ENCODE assay signal across 35 mouse cellular contexts in the genomic region with DNA sequence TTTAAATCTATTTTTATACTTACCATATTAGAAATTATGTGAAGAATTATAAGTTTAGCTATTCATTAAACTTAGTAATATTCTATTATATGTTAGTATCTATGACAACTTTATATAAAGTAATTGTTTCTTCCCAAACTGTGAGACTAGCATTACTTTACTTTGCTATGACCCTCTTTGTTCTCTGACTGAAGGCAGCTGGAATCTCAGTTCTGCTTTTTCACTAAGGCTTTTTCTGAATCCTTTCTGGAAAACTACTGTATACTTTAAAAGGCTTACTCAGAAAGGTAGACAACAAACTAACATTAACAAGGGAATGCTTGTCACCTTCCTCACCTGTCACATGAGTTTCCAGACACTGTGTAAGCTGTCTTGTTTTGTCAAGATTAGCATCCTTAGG.
"Had no signal": no experiment of that assay in that cellular context is flagged by ENCODE, and none has a peak within 500 bp of the region (broad histone marks: within the 10 kb centered on the region; RNA-seq: fewer than 3 reads in every experiment).

No protein-coding gene starts in this region.

- H3K4me2 ChIP-seq: heart, embryonic 11.5 days; heart, embryonic 12.5 days; heart, embryonic 13.5 days; heart, embryonic 15.5 days; hindbrain, embryonic 12.5 days; hindbrain, embryonic 13.5 days; hindbrain, embryonic 14.5 days; hindbrain, embryonic 15.5 days; intestine, embryonic 15.5 days; kidney, embryonic 15.5 days had no signal

- DNase-seq: heart, postnatal 10 days; heart, postnatal 14 days; heart, postnatal 36 days; heart, postnatal 4 days; kidney, adult 11 months; kidney, adult 18-20 months; kidney, adult 2 months; kidney, adult 8-10 months; kidney, adult 9 months; kidney, postnatal 10 days; kidney, postnatal 14 days; kidney, postnatal 25 days; kidney, postnatal 36 days; kidney, postnatal 4 days; layer of hippocampus, adult 9-11 months; layer of hippocampus, postnatal 36 days had no signal

- H3K4me3 ChIP-seq: heart, embryonic 10.5 days; heart, embryonic 12.5 days; heart, embryonic 13.5 days; heart, embryonic 15.5 days; hindbrain, embryonic 10.5 days; hindbrain, embryonic 12.5 days; hindbrain, embryonic 13.5 days; hindbrain, embryonic 15.5 days; intestine, embryonic 15.5 days; kidney, embryonic 15.5 days; layer of hippocampus, adult 2 months had no signal

- H3K27me3 ChIP-seq: heart, embryonic 12.5 days; heart, embryonic 13.5 days; heart, embryonic 15.5 days; hindbrain, embryonic 12.5 days; hindbrain, embryonic 13.5 days; hindbrain, embryonic 15.5 days; intestine, embryonic 15.5 days; kidney, embryonic 15.5 days had no signal

- H3K4me1 ChIP-seq: heart, embryonic 10.5 days; heart, embryonic 12.5 days; heart, embryonic 13.5 days; heart, embryonic 15.5 days; hindbrain, embryonic 10.5 days; hindbrain, embryonic 12.5 days; hindbrain, embryonic 13.5 days; hindbrain, embryonic 15.5 days; intestine, embryonic 15.5 days; kidney, embryonic 15.5 days had no signal

- H3K9ac ChIP-seq: heart, embryonic 12.5 days; heart, embryonic 13.5 days; heart, embryonic 15.5 days; hindbrain, embryonic 12.5 days; hindbrain, embryonic 13.5 days; hindbrain, embryonic 14.5 days; hindbrain, embryonic 15.5 days; intestine, embryonic 15.5 days; kidney, embryonic 15.5 days had no signal

- H3K9me3 ChIP-seq: heart, embryonic 10.5 days; heart, embryonic 12.5 days; heart, embryonic 13.5 days; heart, embryonic 15.5 days; hindbrain, embryonic 10.5 days; hindbrain, embryonic 12.5 days; hindbrain, embryonic 13.5 days; hindbrain, embryonic 15.5 days; intestine, embryonic 15.5 days; kidney, embryonic 15.5 days had no signal

- ATAC-seq: hindbrain, embryonic 16.5 days; hindbrain, postnatal 0 days; inflammation-experienced regulatory T-cells, adult 6 months; intestine, embryonic 15.5 days; intestine, embryonic 16.5 days; intestine, postnatal 0 days had no signal

- H3K27ac ChIP-seq: heart, embryonic 10.5 days; heart, embryonic 13.5 days; heart, embryonic 15.5 days; hindbrain, embryonic 10.5 days; hindbrain, embryonic 12.5 days; hindbrain, embryonic 13.5 days; hindbrain, embryonic 14.5 days; hindbrain, embryonic 15.5 days; hindbrain, postnatal 0 days; intestine, embryonic 15.5 days; kidney, embryonic 15.5 days; kidney, postnatal 0 days; layer of hippocampus, adult 2 months had no signal
